Mouse (Mus musculus) CH12.LX (cell line): ENCODE measurements around the gene Slc36a3.

Experiments used
- CHD2 ChIP-seq: IDR thresholded peaks from 2 replicates; pipeline ENCODE4 v1.6.1; 2011; ENCODE audit warnings: low read length, improper control_type of control experiment
- CTCF ChIP-seq, 2 experiments: IDR thresholded peaks in 1 of 2; conservative IDR thresholded peaks in 1 of 2; 2 replicates each; pipeline ENCODE4 v1.5.1; 2011 to 2012; ENCODE audit warnings: low read depth in 2 of 2, low read length in 2 of 2, improper control_type of control experiment in 1 of 2, inconsistent platforms in 1 of 2, mild to moderate bottlenecking in 1 of 2, moderate library complexity in 1 of 2
- EP300 ChIP-seq: IDR thresholded peaks from 2 replicates; pipeline ENCODE4 v1.6.1; 2011; ENCODE audit warnings: low read length, improper control_type of control experiment
- GABPA ChIP-seq: IDR thresholded peaks from 2 replicates; pipeline ENCODE4 v1.6.1; 2012; ENCODE audit warnings: low read depth, low read length, improper control_type of control experiment, inconsistent platforms; ENCODE audit not compliant: insufficient replicate concordance
- HCFC1 ChIP-seq: IDR thresholded peaks from 2 replicates; pipeline ENCODE4 v1.6.1; 2012; ENCODE audit warnings: low read depth, mild to moderate bottlenecking, inconsistent platforms, low read length, improper control_type of control experiment
- MAX ChIP-seq: IDR thresholded peaks from 2 replicates; pipeline ENCODE4 v1.6.1; 2011; ENCODE audit warnings: low read length, improper control_type of control experiment
- NELFE ChIP-seq: IDR thresholded peaks from 2 replicates; pipeline ENCODE4 v1.6.1; 2011; ENCODE audit warnings: low read depth, low read length, improper control_type of control experiment
- POLR2A ChIP-seq: IDR thresholded peaks from 2 replicates; pipeline ENCODE4 v1.6.1; 2011; ENCODE audit warnings: low read depth, mild to moderate bottlenecking, improper control_type of control experiment, low read length
- SMC3 ChIP-seq: IDR thresholded peaks from 2 replicates; pipeline ENCODE4 v1.6.1; 2011; ENCODE audit warnings: low read depth, low read length, improper control_type of control experiment
- TBP ChIP-seq: conservative IDR thresholded peaks from 2 replicates; pipeline ENCODE4 v1.6.1; 2011; ENCODE audit warnings: low read depth, low read length, improper control_type of control experiment
- ZC3H11A ChIP-seq: IDR thresholded peaks from 2 replicates; pipeline ENCODE4 v1.6.1; 2012; ENCODE audit warnings: low read depth, mild to moderate bottlenecking, inconsistent platforms, low read length, improper control_type of control experiment
- ZKSCAN1 ChIP-seq: IDR thresholded peaks from 2 replicates; pipeline ENCODE4 v1.6.1; 2012; ENCODE audit warnings: low read depth, inconsistent platforms, low read length, improper control_type of control experiment, borderline replicate concordance
- ZMIZ1 ChIP-seq: IDR thresholded peaks from 2 replicates; pipeline ENCODE4 v1.6.1; 2012; ENCODE audit warnings: low read depth, mild to moderate bottlenecking, inconsistent platforms, low read length, improper control_type of control experiment

DNA sequence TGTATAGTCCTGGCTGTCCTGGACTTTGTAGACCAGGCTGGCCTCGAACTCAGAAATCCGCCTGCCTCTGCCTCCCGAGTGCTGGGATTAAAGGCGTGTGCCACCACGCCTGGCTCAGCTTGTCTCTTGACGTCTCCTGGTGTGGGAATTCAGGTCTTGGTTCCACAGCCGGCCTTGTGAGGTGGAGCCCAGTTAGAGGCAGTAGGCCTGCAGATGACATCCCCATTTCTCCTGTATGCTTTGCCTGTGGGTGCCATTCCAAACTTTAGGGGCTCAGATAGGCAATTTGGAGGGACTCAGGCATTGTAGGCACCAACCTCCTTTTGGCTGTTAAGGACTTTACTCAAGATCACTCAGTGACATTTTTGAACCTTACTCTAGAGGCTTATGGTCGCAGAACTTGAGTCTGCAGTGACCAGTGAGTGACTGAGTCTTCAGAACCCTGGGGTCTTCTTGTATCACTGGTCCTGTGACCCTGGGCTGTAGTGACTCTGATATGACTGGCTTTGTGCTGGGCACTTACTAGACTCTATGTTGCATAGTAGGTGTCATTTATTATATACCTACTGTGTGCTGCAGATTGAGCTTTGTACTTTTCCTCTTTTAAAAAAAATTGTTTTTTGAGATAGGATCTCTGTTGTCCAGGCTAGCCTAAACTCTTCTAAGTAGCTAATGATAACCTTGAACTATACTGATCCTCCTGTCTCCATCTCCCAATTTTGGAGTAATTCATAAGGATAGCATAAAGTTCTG is 52.3 kb downstream of the Slc36a3 start:
- TF ChIP-seq CHD2 (no peak), CTCF (conservative IDR thresholded peaks at IDR 0.05 in 1 of 2, IDR thresholded peaks at IDR 0.05 in 1 of 2; ENCODE audit: low read depth in 2 of 2, low read length in 2 of 2) (no peak), MAX (no peak), ZKSCAN1 (peak; percentile 91), POLR2A (no peak), TBP (no peak), ZMIZ1 (no peak), EP300 (no peak), NELFE (no peak), GABPA (no peak), ZC3H11A (no peak), SMC3 (no peak), HCFC1 (no peak)
